29 mouse cellular contexts compared by ENCODE assay signal in genomic region chr16:17851860-17852259, GRCm38 (mm10). TPM values are rescaled to one million over a fixed set of nuclear protein-coding genes. Genes with fewer than 3 reads are reported as not detected.
DNase-seq lines count a peak whose midpoint lies in the region; TF ChIP-seq lines count a peak whose summit lies in the region.
"Had no signal": no experiment of that assay in that cellular context is flagged by ENCODE, and none has a peak within 500 bp of the region (broad histone marks: within the 10 kb centered on the region; RNA-seq: fewer than 3 reads in every experiment).

No protein-coding gene starts in this region.

- intact Hi-C loops in gastrocnemius, postnatal 14 days (cut with DNase I; ENCODE audit: low total_unique reads), result no loop called here

- H3K4me3 ChIP-seq in layer of hippocampus, adult 2 months, result no peak overlapping the region
- H3K4me3 ChIP-seq: embryonic facial prominence, embryonic 13.5 days; forebrain, embryonic 10.5 days; forebrain, embryonic 15.5 days; hindbrain, embryonic 12.5 days; limb, embryonic 12.5 days; liver, embryonic 15.5 days; lung, embryonic 15.5 days had no signal

- no peak for TF ChIP-seq CTCF in layer of hippocampus, adult 2 months (conservative IDR thresholded peaks at IDR 0.05)

- DNase-seq in layer of hippocampus, adult 2 months (ENCODE audit: low spot score in 2 of 2), result no peak
- no peak for DNase-seq in layer of hippocampus, postnatal 10 days (ENCODE audit: low spot score in 2 of 2)
- DNase-seq in brain, adult 2 months (ENCODE audit: low read depth, low spot score), result peak; percentile 98
- DNase-seq in cerebellum, adult 11-12 months, result peak; percentile 95
- peak; percentile 96 for DNase-seq in cerebellum, adult 9-11 months
- no peak for DNase-seq in lung, postnatal 4 days
- no peak for DNase-seq in right cerebral cortex, postnatal 25 days
- no peak for DNase-seq in gastrocnemius, postnatal 14 days
- DNase-seq: adrenal gland, postnatal 10 days; kidney, adult 9 months; kidney, postnatal 10 days; thymus, adult 18-20 months; thymus, postnatal 25 days had no signal

- peak overlapping the region; percentile 83 for H3K27ac ChIP-seq in layer of hippocampus, adult 2 months
- H3K27ac ChIP-seq: embryonic facial prominence, embryonic 13.5 days; forebrain, embryonic 10.5 days; forebrain, embryonic 15.5 days; hindbrain, embryonic 12.5 days; limb, embryonic 12.5 days; liver, embryonic 15.5 days; lung, embryonic 15.5 days; stomach, postnatal 0 days had no signal

RNA-seq across cellular contexts. Expression of gene Car15, which starts 13.7 kb away (rescaled TPM):
- 10 to 100 TPM; 13.1 to 16.8 TPM for total RNA-seq in layer of hippocampus, adult 2 months (2021)
- 1 to 10 TPM; 7.5 to 9.2 TPM for total RNA-seq in layer of hippocampus, postnatal 10 days (2021)
- total RNA-seq in gastrocnemius, postnatal 14 days (2021), result under 1 TPM; 0.80 to 0.96 TPM

RNA-seq across cellular contexts. Expression of gene B830017H08Rik, which starts 18.9 kb away (rescaled TPM):
- total RNA-seq in layer of hippocampus, adult 2 months (2021), result 1 to 10 TPM; 3.2 to 4.5 TPM
- 1 to 10 TPM; 4.5 to 5.8 TPM for total RNA-seq in layer of hippocampus, postnatal 10 days (2021)
- not detected for total RNA-seq in gastrocnemius, postnatal 14 days (2021)
- total RNA-seq: adrenal gland, postnatal 10 days; common myeloid progenitor, adult 5-6 weeks; gastrocnemius, adult 8-10 months; heart, adult 8-10 months; heart, postnatal 25 days; liver, adult 2 months; megakaryocyte, adult 5-6 weeks; MEL had no signal

RNA-seq across cellular contexts. Expression of gene Gm20518, which starts 39.6 kb away (rescaled TPM):
- 1 to 10 TPM; 2.2 to 2.6 TPM for total RNA-seq in layer of hippocampus, adult 2 months (2021)
- 1 to 10 TPM; 1.3 to 1.7 TPM for total RNA-seq in layer of hippocampus, postnatal 10 days (2021)
- total RNA-seq in gastrocnemius, postnatal 14 days (2021), result under 1 TPM; 0.16 to 0.29 TPM

RNA-seq across cellular contexts. Expression of gene Tssk1, which starts 42.2 kb away (rescaled TPM):
- total RNA-seq in layer of hippocampus, adult 2 months (2021), result not detected
- total RNA-seq in layer of hippocampus, postnatal 10 days (2021), result under 1 TPM in 1 of 2 experiments, not detected in 1; 0.09 TPM
- under 1 TPM in 1 of 2 experiments, not detected in 1; 0.16 TPM for total RNA-seq in gastrocnemius, postnatal 14 days (2021)
- total RNA-seq: common myeloid progenitor, adult 5-6 weeks; layer of hippocampus, postnatal 14 days; megakaryocyte, adult 5-6 weeks had no signal

RNA-seq across cellular contexts. Expression of gene Dgcr2, which starts 46.5 kb away (rescaled TPM):
- 100 to 1,000 TPM; 104 to 112 TPM for total RNA-seq in layer of hippocampus, adult 2 months (2021)
- total RNA-seq in layer of hippocampus, postnatal 10 days (2021), result 100 to 1,000 TPM; 109 to 114 TPM
- 10 to 100 TPM; 26.4 to 30.6 TPM for total RNA-seq in gastrocnemius, postnatal 14 days (2021)

Comparison
In these comparisons a context has a peak if more than half of its experiments do, and no peak if none do; other contexts are left out.
1. DNase-seq: peak in brain, adult 2 months (single experiment), cerebellum, adult 11-12 months (single experiment) and cerebellum, adult 9-11 months (single experiment); none in layer of hippocampus, adult 2 months (0 of 2), layer of hippocampus, postnatal 10 days (0 of 2), lung, postnatal 4 days (0 of 2), right cerebral cortex, postnatal 25 days (single experiment) and gastrocnemius, postnatal 14 days (single experiment).
2. RNA of gene Car15, which starts 13.7 kb away (total RNA-seq): 13.1 to 16.8 TPM in layer of hippocampus, adult 2 months and 7.5 to 9.2 TPM in layer of hippocampus, postnatal 10 days; 0.80 to 0.96 TPM in gastrocnemius, postnatal 14 days; every median in the first group is over 4 times any median in the second.
3. RNA of gene B830017H08Rik, which starts 18.9 kb away (total RNA-seq): 4.5 to 5.8 TPM in layer of hippocampus, postnatal 10 days and 3.2 to 4.5 TPM in layer of hippocampus, adult 2 months; not detected in gastrocnemius, postnatal 14 days; every median in the first group is over 4 times any median in the second.